Mouse (Mus musculus): ENCODE data around the gene Acacb. TPM values are rescaled to one million over a fixed set of nuclear protein-coding genes. Genes with fewer than 3 reads are reported as not detected.

Gene Acacb
- total RNA-seq, 1 experiment = 10.5 TPM

GRCm38 (mm10) chr5:114183493-114183892 is 37.2 kb downstream of the Acacb start:
- in situ Hi-C loops (cut with MboI; ENCODE audit: low sequenced_read_pairs in 2 of 2, unreplicated experiment in 2 of 2) = loop anchor here in 1 of 2 experiments (10.0 kb wide), 1 partner anchor 121 kb away; no protein-coding TSS in a partner anchor
- no peaks in the 10 kb centered on the region for H3K36me3 ChIP-seq (ENCODE audit: control insufficient read depth, insufficient read depth, low read length, poor library complexity, severe bottlenecking)

GRCm38 (mm10) chr5:114187108-114187507 is 40.8 kb downstream of the Acacb start:
- TF ChIP-seq ZNF384 (IDR thresholded peaks at IDR 0.05; ENCODE audit: low read depth, low read length) (no peak), ZC3H11A (IDR thresholded peaks at IDR 0.05; ENCODE audit: borderline replicate concordance, low read depth, low read length) (no peak), CHD2 (IDR thresholded peaks at IDR 0.05; ENCODE audit: low read depth, low read length) (no peak), HCFC1 (IDR thresholded peaks at IDR 0.05; ENCODE audit: borderline replicate concordance, insufficient read depth, low read length) (no peak), MAFK (IDR thresholded peaks at IDR 0.05; ENCODE audit: insufficient read depth, low read depth, low read length) (no peak)
- peaks cover 0 to 6% of the 10 kb centered on the region in 2 experiments; a peak in 1 of 4 replicates for H3K4me1 ChIP-seq (ENCODE audit: control insufficient read depth in 2 of 2, insufficient read depth in 2 of 2, low read length in 2 of 2, poor library complexity in 1 of 2)
- H3K27ac ChIP-seq (ENCODE audit: insufficient read depth, low read depth, low read length, poor library complexity, severe bottlenecking) = no peak overlapping the region
- in situ Hi-C loops (cut with MboI; ENCODE audit: low sequenced_read_pairs in 2 of 2, unreplicated experiment in 2 of 2) = loop anchor here in 1 of 2 experiments (10.0 kb wide), 1 partner anchor 118 kb away; no protein-coding TSS in a partner anchor
- H3K9ac ChIP-seq (ENCODE audit: insufficient read depth, low read depth, low read length, poor library complexity, severe bottlenecking) = no peak overlapping the region
- H3K4me3 ChIP-seq (ENCODE audit: insufficient read depth in 1 of 2, low read depth in 1 of 2, low read length in 2 of 2, poor library complexity in 1 of 2, severe bottlenecking in 1 of 2) = no peak overlapping the region
- no peak for DNase-seq (ENCODE audit: low read depth, low spot score)
- peaks cover 2% of the 10 kb centered on the region; the same call in 1 of the 2 replicates for H3K36me3 ChIP-seq (ENCODE audit: control insufficient read depth, insufficient read depth, low read length, poor library complexity, severe bottlenecking)
- no peaks in the 10 kb centered on the region for H3K9me3 ChIP-seq (ENCODE audit: control insufficient read depth, insufficient read depth, low read depth, low read length)

More at GRCm38 (mm10) chr5:114183493-114183892, 37.2 kb downstream of the Acacb start:
- H3K27ac ChIP-seq (ENCODE audit: insufficient read depth, low read depth, low read length, poor library complexity, severe bottlenecking) = no peak overlapping the region
- no peaks in the 10 kb centered on the region for H3K4me1 ChIP-seq (ENCODE audit: control insufficient read depth in 2 of 2, insufficient read depth in 2 of 2, low read length in 2 of 2, poor library complexity in 1 of 2)
- TF ChIP-seq ZNF384 (IDR thresholded peaks at IDR 0.05; ENCODE audit: low read depth, low read length) (no peak), CHD2 (IDR thresholded peaks at IDR 0.05; ENCODE audit: low read depth, low read length) (no peak), HCFC1 (IDR thresholded peaks at IDR 0.05; ENCODE audit: borderline replicate concordance, insufficient read depth, low read length) (no peak), MAFK (IDR thresholded peaks at IDR 0.05; ENCODE audit: insufficient read depth, low read depth, low read length) (no peak), ZC3H11A (IDR thresholded peaks at IDR 0.05; ENCODE audit: borderline replicate concordance, low read depth, low read length) (no peak)
- no peak for DNase-seq (ENCODE audit: low read depth, low spot score)
- no peaks in the 10 kb centered on the region for H3K9me3 ChIP-seq (ENCODE audit: control insufficient read depth, insufficient read depth, low read depth, low read length)
- H3K9ac ChIP-seq (ENCODE audit: insufficient read depth, low read depth, low read length, poor library complexity, severe bottlenecking) = no peak overlapping the region
- no peak overlapping the region for H3K4me3 ChIP-seq (ENCODE audit: insufficient read depth in 1 of 2, low read depth in 1 of 2, low read length in 2 of 2, poor library complexity in 1 of 2, severe bottlenecking in 1 of 2)

GRCm38 (mm10) chr5:114188900-114189464 is 42.6 kb downstream of the Acacb start:
- in situ Hi-C loops (cut with MboI; ENCODE audit: low sequenced_read_pairs in 2 of 2, unreplicated experiment in 2 of 2) = loop anchor here in 1 of 2 experiments (10.0 kb wide), 1 partner anchor 116 kb away; no protein-coding TSS in a partner anchor
- peak; percentile 40 for DNase-seq (ENCODE audit: low read depth, low spot score)
- no peak overlapping the region for H3K9ac ChIP-seq (ENCODE audit: insufficient read depth, low read depth, low read length, poor library complexity, severe bottlenecking)
- H3K27ac ChIP-seq (ENCODE audit: insufficient read depth, low read depth, low read length, poor library complexity, severe bottlenecking) = no peak overlapping the region
- H3K4me3 ChIP-seq (ENCODE audit: insufficient read depth in 1 of 2, low read depth in 1 of 2, low read length in 2 of 2, poor library complexity in 1 of 2, severe bottlenecking in 1 of 2) = no peak overlapping the region
- peaks cover 0 to 6% of the 10 kb centered on the region in 2 experiments; a peak in 1 of 4 replicates for H3K4me1 ChIP-seq (ENCODE audit: control insufficient read depth in 2 of 2, insufficient read depth in 2 of 2, low read length in 2 of 2, poor library complexity in 1 of 2)
- H3K9me3 ChIP-seq (ENCODE audit: control insufficient read depth, insufficient read depth, low read depth, low read length) = no peaks in the 10 kb centered on the region
- H3K36me3 ChIP-seq (ENCODE audit: control insufficient read depth, insufficient read depth, low read length, poor library complexity, severe bottlenecking) = peaks cover 2% of the 10 kb centered on the region; the same call in 1 of the 2 replicates
- TF ChIP-seq ZNF384 (IDR thresholded peaks at IDR 0.05; ENCODE audit: low read depth, low read length) (no peak), HCFC1 (IDR thresholded peaks at IDR 0.05; ENCODE audit: borderline replicate concordance, insufficient read depth, low read length) (no peak), ZC3H11A (IDR thresholded peaks at IDR 0.05; ENCODE audit: borderline replicate concordance, low read depth, low read length) (no peak; the same call in 1 of the 2 replicates), MAFK (IDR thresholded peaks at IDR 0.05; ENCODE audit: insufficient read depth, low read depth, low read length) (peak; percentile 39; the same call in 1 of the 2 replicates), CHD2 (IDR thresholded peaks at IDR 0.05; ENCODE audit: low read depth, low read length) (no peak)

- Histone ChIP-seq H3K27ac (ENCODE audit: insufficient read depth, low read depth, low read length, poor library complexity, severe bottlenecking) (no peak overlapping the region), H3K9ac (ENCODE audit: insufficient read depth, low read depth, low read length, poor library complexity, severe bottlenecking) (no peak overlapping the region), H3K4me3 (ENCODE audit: insufficient read depth in 1 of 2, low read depth in 1 of 2, low read length in 2 of 2, poor library complexity in 1 of 2, severe bottlenecking in 1 of 2) (no peak overlapping the region), H3K4me1 (ENCODE audit: control insufficient read depth in 2 of 2, insufficient read depth in 2 of 2, low read length in 2 of 2, poor library complexity in 1 of 2) (peaks cover 0 to 6% of the 10 kb centered on the region in 2 experiments; a peak in 1 of 4 replicates), H3K9me3 (ENCODE audit: control insufficient read depth, insufficient read depth, low read depth, low read length) (no peaks in the 10 kb centered on the region), H3K36me3 (ENCODE audit: control insufficient read depth, insufficient read depth, low read length, poor library complexity, severe bottlenecking) (peaks cover 2% of the 10 kb centered on the region; the same call in 1 of the 2 replicates)
- in situ Hi-C loops (cut with MboI; ENCODE audit: low sequenced_read_pairs in 2 of 2, unreplicated experiment in 2 of 2) = no loop called here
- TF ChIP-seq MAFK (IDR thresholded peaks at IDR 0.05; ENCODE audit: insufficient read depth, low read depth, low read length) (no peak), ZNF384 (IDR thresholded peaks at IDR 0.05; ENCODE audit: low read depth, low read length) (no peak), ZC3H11A (IDR thresholded peaks at IDR 0.05; ENCODE audit: borderline replicate concordance, low read depth, low read length) (no peak), HCFC1 (IDR thresholded peaks at IDR 0.05; ENCODE audit: borderline replicate concordance, insufficient read depth, low read length) (no peak)
- DNase-seq (ENCODE audit: low read depth, low spot score) = no peak
Observed at GRCm38 (mm10) chr5:114194161-114194560, 47.8 kb downstream of the Acacb start.
